Mouse (Mus musculus) C2C12 (cell line): Measurements from ENCODE around the gene Flt3. TPM values are rescaled to one million over a fixed set of nuclear protein-coding genes. Genes with fewer than 3 reads are reported as not detected.

Experiments
- H3K27me3 ChIP-seq: one replicate; pipeline ENCODE4 v1.6.1; 2011; ENCODE audit not compliant: control insufficient read depth, insufficient read depth, insufficient read length
- H3K36me3 ChIP-seq: one replicate; pipeline ENCODE4 v1.6.1; 2011; ENCODE audit not compliant: control insufficient read depth, insufficient read depth
- H3K4me3 ChIP-seq: one replicate; pipeline ENCODE4 v1.5.1; 2011; ENCODE audit warnings: mild to moderate bottlenecking, control low read depth; ENCODE audit not compliant: poor library complexity, insufficient read depth, severe bottlenecking
- H3K79me2 ChIP-seq: one replicate; pipeline ENCODE4 v1.6.1; 2011; ENCODE audit not compliant: control insufficient read depth, insufficient read depth
- H3K79me3 ChIP-seq: one replicate; pipeline ENCODE4 v1.6.1; 2011; ENCODE audit warnings: low read depth, control low read depth
- H3ac ChIP-seq: one replicate; pipeline ENCODE3; 2011; ENCODE audit warnings: low read depth; ENCODE audit not compliant: control insufficient read depth, insufficient read length
- CEBPB ChIP-seq: IDR thresholded peaks from one replicate; pipeline ENCODE4 v1.6.1; 2011; ENCODE audit warnings: low read depth, mild to moderate bottlenecking, control low read depth, moderate library complexity
- CTCF ChIP-seq: IDR thresholded peaks from one replicate; pipeline ENCODE4 v1.5.1; 2011; ENCODE audit not compliant: control insufficient read depth, insufficient read depth, insufficient read length
- FOSL1 ChIP-seq: IDR thresholded peaks from one replicate; pipeline ENCODE4 v1.8.0; 2011; ENCODE audit warnings: mild to moderate bottlenecking, low read length; ENCODE audit not compliant: poor library complexity, insufficient read depth, severe bottlenecking
- MAX ChIP-seq: IDR thresholded peaks from one replicate; pipeline ENCODE4 v1.6.1; 2011; ENCODE audit warnings: mild to moderate bottlenecking, control low read depth
- MYOD1 ChIP-seq: IDR thresholded peaks from one replicate; pipeline ENCODE4 v1.6.1; 2011; ENCODE audit warnings: low read depth; ENCODE audit not compliant: control insufficient read depth, insufficient read length
- MYOG ChIP-seq: IDR thresholded peaks from one replicate; pipeline ENCODE4 v1.6.1; 2011; ENCODE audit not compliant: control insufficient read depth, insufficient read length; ENCODE audit errors: extremely low read depth
- USF1 ChIP-seq: IDR thresholded peaks from one replicate; pipeline ENCODE4 v1.6.1; 2011; ENCODE audit warnings: low read depth, mild to moderate bottlenecking, control low read depth, moderate library complexity
- polyA plus RNA-seq: library from polyadenylated mRNA; unstranded; fragments of >200 nt; fragmentation: generic; extraction: Trizol; gene quantifications from one replicate; pipeline ENCODE4 v1.2.1, GENCODE M21; 2012; ENCODE audit warnings: missing spikeins

Flt3 gene
- polyA plus RNA-seq, 1 experiment, result 0.01 TPM

DNA sequence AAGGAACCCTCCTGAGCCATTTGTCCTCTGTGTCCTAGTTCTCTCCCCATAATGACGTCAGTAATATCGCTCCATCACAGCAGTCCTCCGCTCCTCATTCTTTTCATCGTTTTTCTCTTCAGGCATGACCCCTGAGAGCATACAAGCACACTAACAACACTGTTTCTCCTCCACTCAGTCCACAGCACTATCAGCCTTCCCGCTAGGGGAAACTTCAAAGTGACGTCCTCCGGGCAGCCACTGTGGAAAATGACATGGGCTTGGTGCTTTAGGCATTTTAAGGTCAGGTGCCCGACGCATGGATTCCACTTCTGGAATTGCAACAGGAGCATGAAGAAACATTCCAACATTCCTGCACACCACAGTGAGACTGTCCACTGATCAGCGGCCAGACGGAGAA, 735 bp upstream of the Flt3 start:
- Histone ChIP-seq H3K4me3 (no peak overlapping the region), H3K27me3 (peaks cover 21% of the 10 kb centered on the region)
- TF ChIP-seq CTCF (no peak), USF1 (no peak), MYOD1 (no peak), FOSL1 (no peak), MYOG (no peak), CEBPB (no peak), MAX (no peak)

DNA sequence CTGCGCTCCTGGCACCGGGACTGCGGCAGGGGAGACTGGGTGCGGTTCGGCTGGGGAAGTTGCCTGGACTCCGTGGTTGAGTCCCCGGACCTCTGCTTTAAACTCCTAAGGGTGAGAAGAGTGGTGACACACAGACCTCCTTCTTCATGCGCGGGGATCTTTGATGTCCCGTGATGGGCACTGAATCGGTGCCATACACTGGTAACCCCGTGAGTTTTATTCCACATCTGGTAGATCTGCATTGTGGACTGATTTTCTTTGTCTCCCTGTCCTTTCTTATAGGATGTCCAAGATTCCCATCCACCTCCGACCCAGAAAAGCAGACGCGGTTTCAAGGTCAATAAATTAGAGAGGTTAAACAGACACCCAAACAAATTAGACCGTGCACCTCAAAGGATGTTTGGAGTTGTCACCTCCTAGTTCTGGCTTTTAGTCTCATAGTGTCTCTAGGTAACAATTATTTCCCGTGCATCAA, 253 bp upstream of the Flt3 start:
- H3K4me3 ChIP-seq, result no peak overlapping the region
- TF ChIP-seq MYOD1 (no peak), USF1 (no peak), CTCF (no peak), MYOG (no peak), CEBPB (no peak), FOSL1 (no peak), MAX (no peak)
- H3ac ChIP-seq, result no peak overlapping the region
- H3K27me3 ChIP-seq, result peaks cover 21% of the 10 kb centered on the region
- no peaks in the 10 kb centered on the region for H3K36me3 ChIP-seq
- H3K79me2 ChIP-seq, result no peaks in the 10 kb centered on the region
- no peaks in the 10 kb centered on the region for H3K79me3 ChIP-seq

More for the DNA sequence above, 735 bp upstream of the Flt3 start:
- Histone ChIP-seq H3K79me3 (no peaks in the 10 kb centered on the region), H3K36me3 (no peaks in the 10 kb centered on the region), H3K79me2 (no peaks in the 10 kb centered on the region), H3ac (no peak overlapping the region)

DNA sequence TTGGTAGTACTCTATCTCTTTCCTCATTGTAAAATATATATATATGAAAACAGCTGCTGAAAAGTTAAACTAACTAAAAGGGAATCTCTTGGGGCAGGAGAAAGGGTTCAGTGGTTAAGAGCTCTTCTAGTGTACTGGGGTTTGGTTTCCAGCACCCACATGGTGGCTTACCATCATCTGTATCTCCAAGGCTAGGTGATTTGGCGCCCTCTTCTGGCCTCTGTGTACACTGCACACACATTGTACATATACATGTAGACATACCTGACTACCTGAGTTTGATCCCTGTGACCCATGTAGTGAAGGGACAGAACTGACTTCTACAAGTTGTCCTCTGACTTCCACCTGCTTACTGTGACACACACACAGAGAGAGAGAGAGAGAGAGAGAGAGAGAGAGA, 5.2 kb downstream of the Flt3 start:
- H3K79me2 ChIP-seq, result no peaks in the 10 kb centered on the region
- peaks cover 8% of the 10 kb centered on the region for H3K27me3 ChIP-seq
- TF ChIP-seq MYOD1 (no peak), CTCF (no peak), FOSL1 (no peak), MAX (no peak), CEBPB (no peak), USF1 (no peak), MYOG (no peak)
- no peak overlapping the region for H3ac ChIP-seq
- no peaks in the 10 kb centered on the region for H3K79me3 ChIP-seq
- H3K36me3 ChIP-seq, result no peaks in the 10 kb centered on the region
- H3K4me3 ChIP-seq, result no peak overlapping the region

DNA sequence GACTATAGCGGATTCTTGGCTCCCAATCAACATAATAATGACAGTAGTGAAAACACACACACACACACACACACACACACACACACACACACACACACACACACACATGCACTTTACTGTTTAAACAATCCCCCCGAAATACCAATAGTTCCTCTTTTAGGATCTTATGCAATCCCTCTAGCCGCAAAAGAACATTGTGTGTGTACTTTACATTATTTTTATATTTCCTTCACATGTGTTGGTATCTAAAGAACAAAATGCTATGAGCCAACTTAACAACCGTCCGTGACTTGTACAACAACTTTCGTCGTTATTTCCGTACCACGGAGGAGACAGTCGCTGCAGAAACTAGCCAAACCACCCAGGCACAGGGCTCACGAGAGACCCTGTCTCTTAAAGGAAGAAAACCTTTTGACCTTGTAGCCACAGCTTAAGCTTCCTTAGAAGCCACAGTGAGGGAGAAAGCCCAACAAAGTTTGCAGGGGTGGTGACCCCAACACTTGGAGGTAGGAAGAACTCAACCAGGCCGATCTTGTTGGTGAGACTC, 7.5 kb downstream of the Flt3 start:
- Histone ChIP-seq H3K79me3 (no peaks in the 10 kb centered on the region), H3K4me3 (no peak overlapping the region), H3K27me3 (no peaks in the 10 kb centered on the region), H3K79me2 (no peaks in the 10 kb centered on the region), H3ac (no peak overlapping the region), H3K36me3 (no peaks in the 10 kb centered on the region)
- TF ChIP-seq MYOD1 (no peak), MYOG (no peak), CEBPB (no peak), MAX (no peak), FOSL1 (no peak), CTCF (no peak), USF1 (no peak)

DNA sequence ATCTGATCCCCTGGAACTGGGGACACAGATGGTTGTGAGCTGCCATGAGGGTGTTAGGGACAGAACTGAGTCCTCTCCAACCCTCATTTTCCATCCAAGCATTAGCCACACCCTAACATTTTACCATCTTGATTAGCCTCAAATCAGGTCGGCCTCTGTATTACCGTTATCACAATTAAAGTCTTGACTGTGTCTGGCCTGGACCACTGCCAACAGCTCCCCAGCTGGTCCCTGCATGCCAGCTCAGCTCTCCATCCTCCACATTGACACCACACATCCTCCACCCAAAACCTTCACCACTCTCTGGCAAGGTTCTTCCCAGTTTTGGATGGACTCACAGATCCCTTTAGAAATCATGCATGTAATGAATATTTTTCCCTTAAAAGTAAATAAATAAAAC, 9.5 kb downstream of the Flt3 start:
- H3K79me2 ChIP-seq, result no peaks in the 10 kb centered on the region
- no peaks in the 10 kb centered on the region for H3K27me3 ChIP-seq
- TF ChIP-seq CTCF (no peak), USF1 (no peak), FOSL1 (no peak), MAX (no peak), MYOG (no peak)
- H3ac ChIP-seq, result no peak overlapping the region
- no peaks in the 10 kb centered on the region for H3K79me3 ChIP-seq
- no peak overlapping the region for H3K4me3 ChIP-seq
- no peaks in the 10 kb centered on the region for H3K36me3 ChIP-seq

DNA sequence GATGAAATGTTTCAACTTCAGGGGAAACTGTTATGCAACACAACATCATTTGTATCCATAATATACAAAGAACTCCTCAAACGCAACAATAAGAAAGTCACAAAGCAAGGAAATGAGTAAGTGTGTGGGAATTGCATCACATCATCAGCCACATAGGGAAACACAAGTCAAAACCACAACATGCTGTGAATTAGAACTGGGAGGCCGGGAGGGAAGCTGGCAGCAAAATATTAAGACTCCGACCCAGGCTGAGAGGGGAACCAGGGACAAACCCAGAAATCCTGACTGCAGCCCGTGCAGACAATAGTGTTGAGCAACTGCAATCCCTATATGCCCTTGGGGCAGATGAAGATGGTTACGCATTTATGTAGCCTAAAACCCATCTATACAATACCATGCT, 11.2 kb downstream of the Flt3 start:
- TF ChIP-seq CEBPB, result peak; percentile 83
- TF ChIP-seq MYOG, result no peak
- no peak for TF ChIP-seq MYOD1
- H3K36me3 ChIP-seq, result no peaks in the 10 kb centered on the region
- no peaks in the 10 kb centered on the region for H3K27me3 ChIP-seq
- no peaks in the 10 kb centered on the region for H3K79me2 ChIP-seq
- H3ac ChIP-seq, result no peak overlapping the region
- no peak overlapping the region for H3K4me3 ChIP-seq
- H3K79me3 ChIP-seq, result no peaks in the 10 kb centered on the region
